Mouse (Mus musculus): ENCODE results near the gene Enah. TPM values are rescaled to one million over a fixed set of nuclear protein-coding genes. Genes with fewer than 3 reads are reported as not detected.

Gene Enah
- 126 and 157 TPM in 2 replicates for polyA plus RNA-seq (2011; ENCODE audit: insufficient read length, low read depth, missing spikeins)

GRCm38 (mm10) chr1:182019926-182020801 is at the start of gene Enah:
TSS of gene Enah (minus strand) at chr1:182019990.
- TF ChIP-seq CTCF (IDR thresholded peaks at IDR 0.05; ENCODE audit: borderline replicate concordance, insufficient read depth, low read length): no peak
- peak; percentile 53 for TF ChIP-seq POLR2A (IDR thresholded peaks at IDR 0.05; ENCODE audit: low read depth, low read length)
- H3K4me3 ChIP-seq (ENCODE audit: insufficient read depth, low read length): peak within 1 kb of the TSS; percentile 79

GRCm38 (mm10) chr1:182068136-182068535 is 48.3 kb upstream of the Enah start:
- Histone ChIP-seq H3K4me1 (ENCODE audit: control insufficient read depth, insufficient read depth, low read length) (no peaks in the 10 kb centered on the region), H3K4me3 (ENCODE audit: insufficient read depth, low read length) (no peak overlapping the region), H3K27ac (ENCODE audit: insufficient read depth, low read length) (0 out of 2 replicates have a peak overlapping the region, but pooled peaks have one; percentile 19)
- TF ChIP-seq CTCF (IDR thresholded peaks at IDR 0.05; ENCODE audit: borderline replicate concordance, insufficient read depth, low read length) (no peak), POLR2A (IDR thresholded peaks at IDR 0.05; ENCODE audit: low read depth, low read length) (no peak)

More at GRCm38 (mm10) chr1:182019926-182020801, at the start of gene Enah:
- Histone ChIP-seq H3K27ac (ENCODE audit: insufficient read depth, low read length) (peak within 1 kb of the TSS; percentile 59), H3K4me1 (ENCODE audit: control insufficient read depth, insufficient read depth, low read length) (peaks cover 9% of the 10 kb centered on the region; the same call in 1 of the 2 replicates)

GRCm38 (mm10) chr1:182066527-182067465 is 47.0 kb upstream of the Enah start:
- H3K4me3 ChIP-seq (ENCODE audit: insufficient read depth, low read length): no peak overlapping the region
- H3K4me1 ChIP-seq (ENCODE audit: control insufficient read depth, insufficient read depth, low read length): no peaks in the 10 kb centered on the region
- no peak for TF ChIP-seq CTCF (IDR thresholded peaks at IDR 0.05; ENCODE audit: borderline replicate concordance, insufficient read depth, low read length)
- TF ChIP-seq POLR2A (IDR thresholded peaks at IDR 0.05; ENCODE audit: low read depth, low read length): no peak
- H3K27ac ChIP-seq (ENCODE audit: insufficient read depth, low read length): no peak overlapping the region

GRCm38 (mm10) chr1:182063716-182064115 is 43.9 kb upstream of the Enah start:
- no peak for TF ChIP-seq POLR2A (IDR thresholded peaks at IDR 0.05; ENCODE audit: low read depth, low read length)
- no peak for TF ChIP-seq CTCF (IDR thresholded peaks at IDR 0.05; ENCODE audit: borderline replicate concordance, insufficient read depth, low read length)
- Histone ChIP-seq H3K27ac (ENCODE audit: insufficient read depth, low read length) (no peak overlapping the region), H3K4me3 (ENCODE audit: insufficient read depth, low read length) (no peak overlapping the region), H3K4me1 (ENCODE audit: control insufficient read depth, insufficient read depth, low read length) (peaks cover 5% of the 10 kb centered on the region)

- Histone ChIP-seq H3K4me1 (ENCODE audit: control insufficient read depth, insufficient read depth, low read length) (peaks cover 9% of the 10 kb centered on the region), H3K4me3 (ENCODE audit: insufficient read depth, low read length) (no peak overlapping the region), H3K27ac (ENCODE audit: insufficient read depth, low read length) (no peak overlapping the region)
- TF ChIP-seq POLR2A (IDR thresholded peaks at IDR 0.05; ENCODE audit: low read depth, low read length): no peak
- no peak for TF ChIP-seq CTCF (IDR thresholded peaks at IDR 0.05; ENCODE audit: borderline replicate concordance, insufficient read depth, low read length)
These were observed 43.0 kb upstream of the Enah start for GRCm38 (mm10) chr1:182062801-182063200.

- Histone ChIP-seq H3K4me1 (ENCODE audit: control insufficient read depth, insufficient read depth, low read length) (peaks cover 13% of the 10 kb centered on the region), H3K27ac (ENCODE audit: insufficient read depth, low read length) (no peak overlapping the region), H3K4me3 (ENCODE audit: insufficient read depth, low read length) (no peak overlapping the region)
- no peak for TF ChIP-seq POLR2A (IDR thresholded peaks at IDR 0.05; ENCODE audit: low read depth, low read length)
- TF ChIP-seq CTCF (IDR thresholded peaks at IDR 0.05; ENCODE audit: borderline replicate concordance, insufficient read depth, low read length): no peak
These were observed 41.4 kb upstream of the Enah start for GRCm38 (mm10) chr1:182061203-182061602.

- Histone ChIP-seq H3K27ac (ENCODE audit: insufficient read depth, low read length) (no peak overlapping the region), H3K4me3 (ENCODE audit: insufficient read depth, low read length) (no peak overlapping the region), H3K4me1 (ENCODE audit: control insufficient read depth, insufficient read depth, low read length) (peaks cover 13% of the 10 kb centered on the region)
- TF ChIP-seq CTCF (IDR thresholded peaks at IDR 0.05; ENCODE audit: borderline replicate concordance, insufficient read depth, low read length) (no peak), POLR2A (IDR thresholded peaks at IDR 0.05; ENCODE audit: low read depth, low read length) (no peak)
These were observed 40.0 kb upstream of the Enah start for GRCm38 (mm10) chr1:182059806-182060205.

GRCm38 (mm10) chr1:182057998-182058397 is 38.2 kb upstream of the Enah start:
- H3K27ac ChIP-seq (ENCODE audit: insufficient read depth, low read length): peak overlapping the region; percentile 83
- peaks cover 13% of the 10 kb centered on the region for H3K4me1 ChIP-seq (ENCODE audit: control insufficient read depth, insufficient read depth, low read length)
- TF ChIP-seq POLR2A (IDR thresholded peaks at IDR 0.05; ENCODE audit: low read depth, low read length) (no peak), CTCF (IDR thresholded peaks at IDR 0.05; ENCODE audit: borderline replicate concordance, insufficient read depth, low read length) (no peak)
- no peak overlapping the region for H3K4me3 ChIP-seq (ENCODE audit: insufficient read depth, low read length)

- Histone ChIP-seq H3K27ac (ENCODE audit: insufficient read depth, low read length) (no peak overlapping the region), H3K4me3 (ENCODE audit: insufficient read depth, low read length) (no peak overlapping the region), H3K4me1 (ENCODE audit: control insufficient read depth, insufficient read depth, low read length) (peaks cover 13% of the 10 kb centered on the region)
- no peak for TF ChIP-seq POLR2A (IDR thresholded peaks at IDR 0.05; ENCODE audit: low read depth, low read length)
- no peak for TF ChIP-seq CTCF (IDR thresholded peaks at IDR 0.05; ENCODE audit: borderline replicate concordance, insufficient read depth, low read length)
These were observed 35.3 kb upstream of the Enah start for GRCm38 (mm10) chr1:182055122-182055521.

Measured in embryonic fibroblast, embryonic 13.5 days (primary cell).